Mouse (Mus musculus): ENCODE results near the gene Sowahc.

Gene Sowahc

GRCm38 (mm10) chr10:59253541-59254079, 31.9 kb downstream of the Sowahc start:
- DNase-seq (ENCODE audit: low read depth, low spot score) = no peak

GRCm38 (mm10) chr10:59256533-59256932, 34.8 kb downstream of the Sowahc start:
- no peak for DNase-seq (ENCODE audit: low read depth, low spot score)

GRCm38 (mm10) chr10:59259572-59259971, 37.8 kb downstream of the Sowahc start:
- no peak for DNase-seq (ENCODE audit: low read depth, low spot score)

GRCm38 (mm10) chr10:59261603-59262002, 39.9 kb downstream of the Sowahc start:
- DNase-seq (ENCODE audit: low read depth, low spot score) = no peak

- no peak for DNase-seq (ENCODE audit: low read depth, low spot score)
Measured at GRCm38 (mm10) chr10:59262021-59262420, 40.3 kb downstream of the Sowahc start.

- DNase-seq (ENCODE audit: low read depth, low spot score) = no peak
Measured at GRCm38 (mm10) chr10:59262979-59263378, 41.2 kb downstream of the Sowahc start.

- DNase-seq (ENCODE audit: low read depth, low spot score) = no peak
Measured at GRCm38 (mm10) chr10:59265067-59265466, 43.3 kb downstream of the Sowahc start.

GRCm38 (mm10) chr10:59265674-59266073, 43.9 kb downstream of the Sowahc start:
- no peak for DNase-seq (ENCODE audit: low read depth, low spot score)

- DNase-seq (ENCODE audit: low read depth, low spot score) = no peak
Measured at GRCm38 (mm10) chr10:59266097-59266496, 44.3 kb downstream of the Sowahc start.

- DNase-seq (ENCODE audit: low read depth, low spot score) = no peak
Measured at GRCm38 (mm10) chr10:59267275-59267674, 45.5 kb downstream of the Sowahc start.

- DNase-seq (ENCODE audit: low read depth, low spot score) = no peak
Measured at GRCm38 (mm10) chr10:59268109-59268508, 46.4 kb downstream of the Sowahc start.

- no peak for DNase-seq (ENCODE audit: low read depth, low spot score)
Measured at GRCm38 (mm10) chr10:59268754-59269153, 47.0 kb downstream of the Sowahc start.

GRCm38 (mm10) chr10:59275745-59276144, 54.0 kb downstream of the Sowahc start:
- DNase-seq (ENCODE audit: low read depth, low spot score) = no peak

All from CD4-positive helper T cell, adult 2 months (primary cell).